Mouse (Mus musculus) megakaryocyte, embryonic 14.5 days (primary cell): Measurements from ENCODE around the gene Shank2.

Experiments
- FLI1 ChIP-seq: IDR thresholded peaks from 2 replicates; pipeline ENCODE4 v1.6.1; 2012; ENCODE audit warnings: low read length, inconsistent platforms, mixed read lengths
- GATA1 ChIP-seq: IDR thresholded peaks from 3 replicates; pipeline ENCODE4 v1.6.1; 2012; ENCODE audit warnings: mixed read lengths, low read length, inconsistent platforms, borderline replicate concordance

DNA sequence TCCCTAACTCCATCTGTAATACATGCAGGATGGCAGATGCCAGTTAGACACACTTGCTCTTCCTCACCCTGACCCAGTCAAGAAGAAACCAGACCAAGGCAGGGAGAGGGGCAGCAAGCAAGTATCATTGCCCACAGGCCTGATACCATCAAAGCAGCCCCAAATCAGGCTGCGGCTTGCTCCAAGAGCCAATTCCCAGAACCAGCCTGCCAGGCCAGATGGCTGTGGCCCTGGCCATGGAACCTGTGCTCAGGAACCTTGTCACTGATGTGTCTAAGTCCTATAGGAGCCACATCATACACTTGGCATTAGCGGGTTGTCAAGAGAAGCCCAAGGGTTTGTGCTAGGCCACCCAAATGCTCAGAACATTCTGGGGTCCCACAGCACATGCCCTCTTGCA, 322.3 kb downstream of the Shank2 start:
- TF ChIP-seq GATA1 (no peak), FLI1 (no peak)
